Mouse (Mus musculus): ENCODE measurements at regions not wholly inside any gene's neighbourhood (a gene's known extent, or its start where the extent isn't known, plus 50 kb on each side); places are given as distances from the start of the nearest gene placed in this dataset.

DNA sequence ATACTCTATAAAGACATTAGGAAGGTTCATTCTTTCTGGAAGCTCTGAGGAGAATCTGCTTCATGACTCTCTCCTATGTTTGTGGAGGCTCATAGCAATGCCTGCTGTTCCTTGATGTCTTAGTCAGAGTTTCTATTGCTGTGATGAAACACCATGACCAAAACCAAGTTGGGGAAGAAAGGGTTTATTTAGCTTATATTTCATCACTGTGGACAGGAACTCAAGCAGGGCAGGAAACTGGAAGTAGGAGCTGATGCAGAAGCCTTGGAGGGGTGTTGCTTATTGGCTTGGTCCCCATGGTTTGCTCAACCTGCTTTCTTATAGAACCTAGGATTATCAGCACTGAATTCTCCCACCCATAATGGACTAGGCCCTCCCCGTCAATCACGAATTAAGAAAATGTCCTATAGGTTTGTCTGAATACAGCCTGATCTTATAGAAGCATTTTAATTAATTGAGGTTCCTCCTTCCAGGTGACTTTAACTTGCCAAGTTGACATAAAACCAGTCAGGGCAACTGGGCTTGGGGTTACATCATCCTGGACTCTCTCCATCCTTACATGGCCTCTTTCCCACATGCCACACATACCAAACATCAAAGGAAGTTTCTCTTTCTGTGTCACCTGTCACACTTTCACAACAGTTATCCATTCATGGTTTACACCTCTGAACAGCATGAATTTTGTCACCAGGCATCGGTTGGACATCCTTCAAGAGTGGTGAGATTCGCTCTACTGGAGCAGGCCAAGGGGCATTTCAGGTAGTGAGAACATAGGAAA is 85.3 kb upstream of the Serp2 start:
- TF ChIP-seq CTCF (IDR thresholded peaks at IDR 0.05; ENCODE audit: insufficient read depth, low read depth, low read length) = no peak
- no peak for TF ChIP-seq POLR2A (IDR thresholded peaks at IDR 0.05; ENCODE audit: insufficient read depth, low read depth, low read length)

All from olfactory bulb, adult 2 months (tissue).